Mouse (Mus musculus): Measurements from ENCODE around the gene Kcne3. TPM values are rescaled to one million over a fixed set of nuclear protein-coding genes. Genes with fewer than 3 reads are reported as not detected.

Gene Kcne3
- polyA plus RNA-seq, 1 experiment, result 193 TPM

DNA sequence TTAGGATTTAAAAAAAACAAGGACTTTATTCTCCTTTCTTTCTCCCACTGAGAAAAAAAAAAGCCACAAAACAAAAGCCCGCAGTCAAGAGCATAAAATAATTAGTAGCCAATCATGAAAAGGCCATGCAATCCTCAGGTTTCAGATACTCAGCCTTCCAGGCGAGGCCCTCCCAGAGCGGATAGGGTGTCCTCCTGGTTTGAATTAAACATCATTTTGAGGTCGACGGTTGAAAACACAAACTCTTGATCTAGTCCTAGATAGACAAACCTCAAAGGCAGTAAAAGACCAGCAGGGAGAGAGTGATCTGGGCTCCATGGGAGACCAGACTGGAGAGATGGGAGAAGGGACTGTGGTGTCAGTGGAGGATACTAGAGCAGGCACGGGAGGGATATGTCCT, 28.6 kb downstream of the Kcne3 start:
- Histone ChIP-seq H3K4me1 (ENCODE audit: control insufficient read depth, insufficient read depth, low read length) (no peaks in the 10 kb centered on the region), H3K27me3 (ENCODE audit: control insufficient read depth, insufficient read depth, low read length) (no peaks in the 10 kb centered on the region), H3K36me3 (ENCODE audit: control insufficient read depth, insufficient read depth, low read length) (no peaks in the 10 kb centered on the region), H3K4me3 (ENCODE audit: control insufficient read depth, low read depth, low read length) (no peak overlapping the region), H3K27ac (ENCODE audit: control insufficient read depth, insufficient read depth, low read depth, low read length) (no peak overlapping the region)
- TF ChIP-seq CTCF (IDR thresholded peaks at IDR 0.05; ENCODE audit: control insufficient read depth, insufficient read depth, insufficient replicate concordance, low read depth, low read length) (no peak), POLR2A (IDR thresholded peaks at IDR 0.05; ENCODE audit: control insufficient read depth, low read depth, low read length) (no peak)

GRCm38 (mm10) chr7:100206144-100206543, 29.8 kb downstream of the Kcne3 start:
- H3K36me3 ChIP-seq (ENCODE audit: control insufficient read depth, insufficient read depth, low read length), result no peaks in the 10 kb centered on the region
- no peak overlapping the region for H3K4me3 ChIP-seq (ENCODE audit: control insufficient read depth, low read depth, low read length)
- TF ChIP-seq CTCF (IDR thresholded peaks at IDR 0.05; ENCODE audit: control insufficient read depth, insufficient read depth, insufficient replicate concordance, low read depth, low read length), result no peak
- no peak for TF ChIP-seq POLR2A (IDR thresholded peaks at IDR 0.05; ENCODE audit: control insufficient read depth, low read depth, low read length)
- no peak overlapping the region for H3K27ac ChIP-seq (ENCODE audit: control insufficient read depth, insufficient read depth, low read depth, low read length)
- no peaks in the 10 kb centered on the region for H3K4me1 ChIP-seq (ENCODE audit: control insufficient read depth, insufficient read depth, low read length)
- H3K27me3 ChIP-seq (ENCODE audit: control insufficient read depth, insufficient read depth, low read length), result no peaks in the 10 kb centered on the region

DNA sequence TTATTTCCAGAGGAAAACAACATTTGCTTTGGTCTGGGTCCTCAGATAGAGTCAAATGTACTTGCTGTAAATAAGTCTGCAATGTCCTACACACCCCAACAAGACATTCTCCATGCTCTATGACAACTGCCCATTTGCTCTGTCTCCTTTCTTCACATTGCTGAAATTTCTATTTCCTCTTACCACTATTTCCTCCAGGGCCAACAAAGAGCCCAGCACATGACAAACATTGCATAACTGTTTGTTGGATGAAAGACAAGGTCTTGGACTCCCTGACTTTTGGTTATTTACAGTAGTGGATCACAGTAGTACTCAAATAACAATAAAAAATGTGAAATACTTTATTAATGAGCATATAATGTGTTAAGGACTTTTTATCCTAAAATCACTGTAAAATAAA, 31.6 kb downstream of the Kcne3 start:
- H3K36me3 ChIP-seq (ENCODE audit: control insufficient read depth, insufficient read depth, low read length), result no peaks in the 10 kb centered on the region
- no peak overlapping the region for H3K27ac ChIP-seq (ENCODE audit: control insufficient read depth, insufficient read depth, low read depth, low read length)
- no peak for TF ChIP-seq POLR2A (IDR thresholded peaks at IDR 0.05; ENCODE audit: control insufficient read depth, low read depth, low read length)
- no peak for TF ChIP-seq CTCF (IDR thresholded peaks at IDR 0.05; ENCODE audit: control insufficient read depth, insufficient read depth, insufficient replicate concordance, low read depth, low read length)
- no peaks in the 10 kb centered on the region for H3K27me3 ChIP-seq (ENCODE audit: control insufficient read depth, insufficient read depth, low read length)
- H3K4me3 ChIP-seq (ENCODE audit: control insufficient read depth, low read depth, low read length), result no peak overlapping the region
- no peaks in the 10 kb centered on the region for H3K4me1 ChIP-seq (ENCODE audit: control insufficient read depth, insufficient read depth, low read length)

DNA sequence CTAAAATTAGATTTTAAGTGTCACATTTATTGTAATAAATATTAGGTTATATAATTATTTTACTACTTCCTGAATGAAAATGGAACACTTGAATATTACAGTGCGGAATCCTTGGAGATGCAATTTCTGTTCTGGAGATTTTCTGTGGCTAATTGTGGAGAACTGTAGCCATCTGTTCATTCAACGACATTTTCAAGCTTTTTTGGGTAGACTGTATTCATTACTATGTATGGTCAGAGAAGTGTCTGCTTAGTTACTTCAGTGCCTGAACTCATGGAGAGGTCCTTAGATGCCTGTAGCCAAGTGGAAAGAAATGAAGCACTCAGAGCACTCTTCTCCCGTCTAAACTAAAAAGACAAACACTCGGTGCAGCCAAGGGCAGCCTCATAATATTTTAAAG, 38.0 kb downstream of the Kcne3 start:
- Histone ChIP-seq H3K4me3 (ENCODE audit: control insufficient read depth, low read depth, low read length) (no peak overlapping the region), H3K4me1 (ENCODE audit: control insufficient read depth, insufficient read depth, low read length) (no peaks in the 10 kb centered on the region), H3K27ac (ENCODE audit: control insufficient read depth, insufficient read depth, low read depth, low read length) (no peak overlapping the region), H3K36me3 (ENCODE audit: control insufficient read depth, insufficient read depth, low read length) (no peaks in the 10 kb centered on the region), H3K27me3 (ENCODE audit: control insufficient read depth, insufficient read depth, low read length) (no peaks in the 10 kb centered on the region)
- TF ChIP-seq CTCF (IDR thresholded peaks at IDR 0.05; ENCODE audit: control insufficient read depth, insufficient read depth, insufficient replicate concordance, low read depth, low read length) (no peak), POLR2A (IDR thresholded peaks at IDR 0.05; ENCODE audit: control insufficient read depth, low read depth, low read length) (no peak)

- TF ChIP-seq CTCF (IDR thresholded peaks at IDR 0.05; ENCODE audit: control insufficient read depth, insufficient read depth, insufficient replicate concordance, low read depth, low read length) (no peak), POLR2A (IDR thresholded peaks at IDR 0.05; ENCODE audit: control insufficient read depth, low read depth, low read length) (no peak)
- no peaks in the 10 kb centered on the region for H3K36me3 ChIP-seq (ENCODE audit: control insufficient read depth, insufficient read depth, low read length)
- H3K4me3 ChIP-seq (ENCODE audit: control insufficient read depth, low read depth, low read length), result no peak overlapping the region
- no peaks in the 10 kb centered on the region for H3K4me1 ChIP-seq (ENCODE audit: control insufficient read depth, insufficient read depth, low read length)
- H3K27ac ChIP-seq (ENCODE audit: control insufficient read depth, insufficient read depth, low read depth, low read length), result no peak overlapping the region
- no peaks in the 10 kb centered on the region for H3K27me3 ChIP-seq (ENCODE audit: control insufficient read depth, insufficient read depth, low read length)
Observed at GRCm38 (mm10) chr7:100215116-100215732, 38.9 kb downstream of the Kcne3 start.

DNA sequence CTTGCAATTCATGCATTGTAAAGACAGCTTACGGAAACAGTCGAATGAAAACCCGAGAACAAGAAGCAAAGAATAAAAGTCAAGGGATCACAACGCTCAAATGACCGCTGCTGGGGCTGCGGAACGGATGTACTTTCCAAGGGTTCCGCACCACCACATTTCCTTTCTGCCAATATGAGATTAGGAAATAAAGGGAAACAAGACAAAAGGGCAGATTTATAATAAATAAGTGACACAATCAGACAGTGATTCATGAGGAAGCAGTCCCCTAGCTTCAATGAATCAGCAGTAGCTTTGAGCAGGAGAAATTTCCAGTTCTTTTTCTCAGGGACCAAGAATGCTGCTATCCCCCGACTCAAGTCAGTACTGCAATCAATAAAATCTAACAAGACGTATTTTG, 39.7 kb downstream of the Kcne3 start:
- Histone ChIP-seq H3K4me1 (ENCODE audit: control insufficient read depth, insufficient read depth, low read length) (no peaks in the 10 kb centered on the region), H3K27ac (ENCODE audit: control insufficient read depth, insufficient read depth, low read depth, low read length) (no peak overlapping the region), H3K27me3 (ENCODE audit: control insufficient read depth, insufficient read depth, low read length) (no peaks in the 10 kb centered on the region), H3K36me3 (ENCODE audit: control insufficient read depth, insufficient read depth, low read length) (no peaks in the 10 kb centered on the region), H3K4me3 (ENCODE audit: control insufficient read depth, low read depth, low read length) (no peak overlapping the region)
- TF ChIP-seq CTCF (IDR thresholded peaks at IDR 0.05; ENCODE audit: control insufficient read depth, insufficient read depth, insufficient replicate concordance, low read depth, low read length) (no peak), POLR2A (IDR thresholded peaks at IDR 0.05; ENCODE audit: control insufficient read depth, low read depth, low read length) (no peak)

DNA sequence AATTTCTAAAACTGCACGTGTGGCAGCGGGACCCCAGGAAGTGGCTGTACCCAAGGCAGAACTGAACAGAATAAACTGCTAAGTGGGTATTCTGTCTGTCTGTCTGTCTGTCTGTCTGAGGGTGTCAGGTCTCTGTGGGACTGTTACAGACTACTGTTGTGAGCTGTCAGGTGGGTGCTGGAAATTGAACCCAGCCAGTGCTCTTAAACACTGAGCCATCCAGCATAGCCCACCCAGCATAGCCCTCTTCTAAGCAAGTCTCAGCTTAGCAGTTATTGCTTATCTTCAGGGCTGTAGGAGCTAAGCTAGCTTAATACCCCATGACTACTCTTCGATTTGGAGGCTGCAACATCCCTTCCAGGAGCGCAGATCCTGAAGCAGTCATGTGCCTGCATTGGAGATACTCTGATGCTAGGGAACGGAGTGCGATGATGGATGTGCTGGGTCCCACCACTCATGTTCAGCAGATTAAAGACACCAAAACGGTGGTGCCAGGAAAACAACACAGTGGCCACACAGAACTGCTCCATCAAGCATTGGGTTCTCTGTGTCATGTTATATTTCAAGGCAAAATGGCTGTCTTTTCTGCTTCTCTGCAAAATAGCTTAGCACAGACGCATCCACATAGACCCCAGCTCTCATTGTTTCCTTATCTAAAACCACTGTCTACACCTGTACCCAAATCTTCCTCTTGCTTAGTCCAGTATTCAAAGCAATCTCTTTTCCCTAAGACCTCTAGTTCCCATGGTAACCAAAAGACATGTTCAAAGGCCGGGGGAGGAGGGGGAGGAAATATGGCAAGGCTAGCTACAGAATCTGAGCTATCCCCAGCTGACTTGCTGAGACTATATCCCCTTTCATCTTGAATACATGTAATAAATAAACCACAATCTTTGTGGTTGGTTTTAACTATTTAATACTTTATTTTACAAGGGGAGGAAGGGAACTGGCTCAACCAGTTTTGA, 40.6 kb downstream of the Kcne3 start:
- Histone ChIP-seq H3K4me3 (ENCODE audit: control insufficient read depth, low read depth, low read length) (no peak overlapping the region), H3K27ac (ENCODE audit: control insufficient read depth, insufficient read depth, low read depth, low read length) (no peak overlapping the region)
- no peak for TF ChIP-seq POLR2A (IDR thresholded peaks at IDR 0.05; ENCODE audit: control insufficient read depth, low read depth, low read length)
- no peak for TF ChIP-seq CTCF (IDR thresholded peaks at IDR 0.05; ENCODE audit: control insufficient read depth, insufficient read depth, insufficient replicate concordance, low read depth, low read length)

More for the DNA sequence above, 40.6 kb downstream of the Kcne3 start:
- Histone ChIP-seq H3K4me1 (ENCODE audit: control insufficient read depth, insufficient read depth, low read length) (no peaks in the 10 kb centered on the region), H3K27me3 (ENCODE audit: control insufficient read depth, insufficient read depth, low read length) (no peaks in the 10 kb centered on the region), H3K36me3 (ENCODE audit: control insufficient read depth, insufficient read depth, low read length) (no peaks in the 10 kb centered on the region)
